Mouse (Mus musculus) neural tube, embryonic 11.5 days (tissue): ENCODE data around the gene Ppp1r1b. TPM values are rescaled to one million over a fixed set of nuclear protein-coding genes. Genes with fewer than 3 reads are reported as not detected.

Experiments
- ATAC-seq: fragments of 200-750 bp; cut with Nextera tagmentation; 2 replicates; pipeline ENCODE4 v1.8.0; 2017; ENCODE audit warnings: moderate number of reproducible peaks, mild to moderate bottlenecking, moderate TSS enrichment, moderate library complexity; ENCODE audit not compliant: insufficient read depth, low FRiP score, low TSS enrichment
- DNase-seq: peaks from one replicate; pipeline ENCODE4 v3.0.0-alpha.2; 2015; ENCODE audit warnings: low spot score
- H3K27ac ChIP-seq: fragments of 300-500 bp; sonication (generic); 2 replicates; pipeline ENCODE4 v1.5.1; 2014; ENCODE audit warnings: low read depth, mild to moderate bottlenecking, low read length
- H3K27me3 ChIP-seq: fragments of 300-500 bp; sonication (generic); 2 replicates; pipeline ENCODE4 v1.6.1; 2014; ENCODE audit warnings: mild to moderate bottlenecking, low read length, mixed read lengths; ENCODE audit not compliant: control insufficient read depth, insufficient read depth
- H3K36me3 ChIP-seq: fragments of 300-500 bp; sonication (generic); 2 replicates; pipeline ENCODE4 v1.6.1; 2014; ENCODE audit warnings: mild to moderate bottlenecking, low read length, moderate library complexity, mixed read lengths; ENCODE audit not compliant: control insufficient read depth, insufficient read depth
- H3K4me1 ChIP-seq: fragments of 300-500 bp; sonication (generic); 2 replicates; pipeline ENCODE4 v1.6.1; 2014; ENCODE audit warnings: low read length, mixed read lengths; ENCODE audit not compliant: control insufficient read depth, insufficient read depth
- H3K4me2 ChIP-seq: fragments of 300-500 bp; sonication (generic); 2 replicates; pipeline ENCODE4 v1.6.1; 2014; ENCODE audit warnings: low read depth, mild to moderate bottlenecking, moderate library complexity
- H3K4me3 ChIP-seq: fragments of 300-500 bp; sonication (generic); 2 replicates; pipeline ENCODE4 v1.5.1; 2014; ENCODE audit warnings: low read depth, low read length
- H3K9ac ChIP-seq: fragments of 300-500 bp; sonication (generic); 2 replicates; pipeline ENCODE4 v1.6.1; 2014; ENCODE audit warnings: mild to moderate bottlenecking, low read length
- H3K9me3 ChIP-seq: fragments of 300-500 bp; sonication (generic); 2 replicates; pipeline ENCODE4 v1.6.1; 2016; ENCODE audit warnings: low read length; ENCODE audit not compliant: control insufficient read depth
- WGBS: fragments of 180-500 bp; shearing (Covaris S2); extraction: QIAGEN DNeasy Blood & Tissue Kit; methylation state at CpG from one replicate; pipeline ENCODE4 v1.1.7; 2014; 5-methylcytosine and 5-hydroxymethylcytosine counted together
- polyA plus RNA-seq: library from polyadenylated mRNA; unstranded; fragments of >200 nt; fragmentation: Nextera tagmentation; extraction: Ambion mirVana; gene quantifications from 2 replicates; pipeline ENCODE4 v1.2.1, GENCODE M21; 2014

Gene Ppp1r1b
- polyA plus RNA-seq, 1 experiment from 2014 or later = 0.15 TPM

- 0 out of 2 replicates have a peak, but pooled peaks cover 5% of the 10 kb centered on the region for H3K36me3 ChIP-seq
- WGBS = 82% methylated on average over 2 of the region's 2 CpGs
- ATAC-seq = no peak
- H3K4me3 ChIP-seq = no peak overlapping the region
- H3K9me3 ChIP-seq = no peaks in the 10 kb centered on the region
- H3K4me1 ChIP-seq = peaks cover 14% of the 10 kb centered on the region
- no peak overlapping the region for H3K9ac ChIP-seq
- no peaks in the 10 kb centered on the region for H3K27me3 ChIP-seq
- H3K4me2 ChIP-seq = no peak overlapping the region
- H3K27ac ChIP-seq = no peak overlapping the region
- no peak for DNase-seq
Observed at GRCm38 (mm10) chr11:98370588-98370987, 22.4 kb downstream of the Ppp1r1b start.

- no peak overlapping the region; the same call in 1 of the 2 replicates for H3K9ac ChIP-seq
- peaks cover 7% of the 10 kb centered on the region; the same call in 1 of the 2 replicates for H3K36me3 ChIP-seq
- H3K4me2 ChIP-seq = 0 out of 2 replicates have a peak overlapping the region, but pooled peaks have one; percentile 7
- H3K4me3 ChIP-seq = no peak overlapping the region
- H3K9me3 ChIP-seq = no peaks in the 10 kb centered on the region
- H3K27ac ChIP-seq = no peak overlapping the region
- ATAC-seq (peak; percentile 41), DNase-seq (peak; percentile 62)
- no peaks in the 10 kb centered on the region for H3K27me3 ChIP-seq
- WGBS = 39% methylated on average over 10 of the region's 10 CpGs
- H3K4me1 ChIP-seq = peaks cover 14% of the 10 kb centered on the region
Observed at GRCm38 (mm10) chr11:98371556-98372240, 23.5 kb downstream of the Ppp1r1b start.

GRCm38 (mm10) chr11:98372406-98372805 is 24.2 kb downstream of the Ppp1r1b start:
- H3K9me3 ChIP-seq = no peaks in the 10 kb centered on the region
- 6% methylated on average over 2 of the region's 2 CpGs for WGBS
- no peak overlapping the region for H3K4me2 ChIP-seq
- H3K27me3 ChIP-seq = no peaks in the 10 kb centered on the region
- H3K36me3 ChIP-seq = peaks cover 7% of the 10 kb centered on the region; the same call in 1 of the 2 replicates
- no peak overlapping the region for H3K4me3 ChIP-seq
- ATAC-seq (no peak), DNase-seq (peak; percentile 73)
- H3K4me1 ChIP-seq = peaks cover 14% of the 10 kb centered on the region
- H3K27ac ChIP-seq = no peak overlapping the region
- H3K9ac ChIP-seq = no peak overlapping the region; the same call in 1 of the 2 replicates

GRCm38 (mm10) chr11:98373244-98373643 is 25.0 kb downstream of the Ppp1r1b start:
- Histone ChIP-seq H3K9ac (no peak overlapping the region), H3K4me2 (no peak overlapping the region), H3K9me3 (no peaks in the 10 kb centered on the region), H3K36me3 (peaks cover 12% of the 10 kb centered on the region; the same call in 1 of the 2 replicates), H3K4me1 (peaks cover 14% of the 10 kb centered on the region), H3K4me3 (no peak overlapping the region), H3K27ac (no peak overlapping the region), H3K27me3 (no peaks in the 10 kb centered on the region)
- 90% methylated on average over 6 of the region's 6 CpGs for WGBS
- DNase-seq = no peak
- no peak for ATAC-seq

- ATAC-seq (no peak), DNase-seq (no peak)
- 72% methylated on average over 8 of the region's 8 CpGs for WGBS
- Histone ChIP-seq H3K4me1 (peaks cover 14% of the 10 kb centered on the region), H3K4me3 (no peak overlapping the region), H3K9ac (no peak overlapping the region), H3K36me3 (peaks cover 16% of the 10 kb centered on the region; the same call in 1 of the 2 replicates), H3K27ac (no peak overlapping the region), H3K4me2 (no peak overlapping the region), H3K27me3 (no peaks in the 10 kb centered on the region), H3K9me3 (no peaks in the 10 kb centered on the region)
Observed at GRCm38 (mm10) chr11:98374266-98374665, 26.1 kb downstream of the Ppp1r1b start.

- Histone ChIP-seq H3K9me3 (no peaks in the 10 kb centered on the region), H3K27ac (no peak overlapping the region), H3K4me3 (no peak overlapping the region), H3K27me3 (no peaks in the 10 kb centered on the region), H3K9ac (no peak overlapping the region), H3K36me3 (peaks cover 20% of the 10 kb centered on the region; the same call in 1 of the 2 replicates), H3K4me2 (no peak overlapping the region), H3K4me1 (peaks cover 4% of the 10 kb centered on the region; the same call in 1 of the 2 replicates)
- ATAC-seq (no peak), DNase-seq (no peak)
- WGBS = 72% methylated on average over 5 of the region's 5 CpGs
Observed at GRCm38 (mm10) chr11:98376756-98377155, 28.6 kb downstream of the Ppp1r1b start.

- Histone ChIP-seq H3K36me3 (peaks cover 20% of the 10 kb centered on the region; the same call in 1 of the 2 replicates), H3K4me2 (no peak overlapping the region), H3K27ac (no peak overlapping the region), H3K9me3 (no peaks in the 10 kb centered on the region), H3K9ac (no peak overlapping the region), H3K4me1 (no peaks in the 10 kb centered on the region), H3K4me3 (no peak overlapping the region), H3K27me3 (no peaks in the 10 kb centered on the region)
- ATAC-seq (no peak), DNase-seq (no peak)
- 90% methylated on average over 11 of the region's 11 CpGs for WGBS
Observed at GRCm38 (mm10) chr11:98377787-98378186, 29.6 kb downstream of the Ppp1r1b start.

- no peak overlapping the region for H3K27ac ChIP-seq
- ATAC-seq (no peak), DNase-seq (no peak)
- peaks cover 2% of the 10 kb centered on the region; the same call in 1 of the 2 replicates for H3K27me3 ChIP-seq
- H3K36me3 ChIP-seq = peaks cover 17% of the 10 kb centered on the region; the same call in 1 of the 2 replicates
- no peaks in the 10 kb centered on the region for H3K9me3 ChIP-seq
- no peaks in the 10 kb centered on the region for H3K4me1 ChIP-seq
- no peak overlapping the region for H3K9ac ChIP-seq
- no peak overlapping the region for H3K4me2 ChIP-seq
- 94% methylated on average over 7 of the region's 7 CpGs for WGBS
- no peak overlapping the region for H3K4me3 ChIP-seq
Observed at GRCm38 (mm10) chr11:98379379-98379778, 31.2 kb downstream of the Ppp1r1b start.

- whole genome bisulfite sequencing = 85% methylated on average over 6 of the region's 6 CpGs
- H3K9ac ChIP-seq = no peak overlapping the region
- DNase-seq = no peak
Observed at GRCm38 (mm10) chr11:98380106-98380505, 31.9 kb downstream of the Ppp1r1b start.

More at GRCm38 (mm10) chr11:98380106-98380505, 31.9 kb downstream of the Ppp1r1b start:
- Histone ChIP-seq H3K36me3 (peaks cover 16% of the 10 kb centered on the region; the same call in 1 of the 2 replicates), H3K9me3 (no peaks in the 10 kb centered on the region), H3K4me2 (no peak overlapping the region), H3K27me3 (peaks cover 2% of the 10 kb centered on the region; the same call in 1 of the 2 replicates), H3K27ac (no peak overlapping the region), H3K4me1 (no peaks in the 10 kb centered on the region), H3K4me3 (no peak overlapping the region)
- no peak for ATAC-seq
